Mouse (Mus musculus) ES-E14 (cell line): ENCODE data around the gene Tiam1. TPM values are rescaled to one million over a fixed set of nuclear protein-coding genes. Genes with fewer than 3 reads are reported as not detected.

Experiments
- DNase-seq: peaks from one replicate; pipeline ENCODE4 v3.0.0-alpha.2; 2013; ENCODE audit warnings: low read depth, low spot score
- H3K27ac ChIP-seq: 2 replicates; pipeline ENCODE4 v1.5.1; 2012; ENCODE audit warnings: low read depth, mild to moderate bottlenecking, low read length, moderate library complexity, mixed read lengths; ENCODE audit not compliant: poor library complexity, insufficient read depth, severe bottlenecking
- H3K36me3 ChIP-seq: 2 replicates; pipeline ENCODE4 v1.6.1; 2012; ENCODE audit warnings: mild to moderate bottlenecking, low read length, moderate library complexity, mixed read lengths; ENCODE audit not compliant: control insufficient read depth, poor library complexity, insufficient read depth, severe bottlenecking
- H3K4me1 ChIP-seq, 2 experiments: fragments of 150-350 bp in 1 of 2; sonication (generic) in 1 of 2; 2 replicates each; pipeline ENCODE4 v1.6.1; 2012; ENCODE audit warnings: low read length in 2 of 2, mild to moderate bottlenecking in 1 of 2, mixed read lengths in 1 of 2; ENCODE audit not compliant: control insufficient read depth in 2 of 2, insufficient read depth in 2 of 2, poor library complexity in 1 of 2
- H3K4me3 ChIP-seq, 2 experiments: fragments of 150-350 bp in 1 of 2; sonication (generic) in 1 of 2; 2 replicates each; pipeline ENCODE4 v1.5.1; 2012; ENCODE audit warnings: low read length in 2 of 2, low read depth in 1 of 2, mild to moderate bottlenecking in 1 of 2, mixed read lengths in 1 of 2; ENCODE audit not compliant: insufficient read depth in 1 of 2, poor library complexity in 1 of 2, severe bottlenecking in 1 of 2
- H3K9ac ChIP-seq: 2 replicates; pipeline ENCODE4 v1.6.1; 2012; ENCODE audit warnings: low read depth, mild to moderate bottlenecking, low read length, mixed read lengths; ENCODE audit not compliant: poor library complexity, insufficient read depth, severe bottlenecking
- H3K9me3 ChIP-seq: fragments of 150-350 bp; sonication (generic); 2 replicates; pipeline ENCODE4 v1.6.1; 2012; ENCODE audit warnings: low read depth, mild to moderate bottlenecking, low read length; ENCODE audit not compliant: control insufficient read depth, insufficient read depth
- CHD2 ChIP-seq: IDR thresholded peaks from 2 replicates; pipeline ENCODE4 v1.6.1; 2014; ENCODE audit warnings: mild to moderate bottlenecking, low read depth, low read length, inconsistent platforms
- HCFC1 ChIP-seq: IDR thresholded peaks from 2 replicates; pipeline ENCODE4 v1.6.1; 2012; ENCODE audit warnings: low read length, inconsistent platforms, borderline replicate concordance; ENCODE audit not compliant: insufficient read depth
- MAFK ChIP-seq: IDR thresholded peaks from 2 replicates; pipeline ENCODE4 v1.6.1; 2014; ENCODE audit warnings: mild to moderate bottlenecking, low read depth, low read length, inconsistent platforms; ENCODE audit not compliant: insufficient read depth
- ZC3H11A ChIP-seq: IDR thresholded peaks from 2 replicates; pipeline ENCODE4 v1.6.1; 2012; ENCODE audit warnings: low read depth, mild to moderate bottlenecking, inconsistent platforms, low read length, borderline replicate concordance
- ZNF384 ChIP-seq: IDR thresholded peaks from 2 replicates; pipeline ENCODE4 v1.6.1; 2012; ENCODE audit warnings: low read depth, low read length, inconsistent platforms
- in situ Hi-C, 2 experiments: fragments of 600-800 bp; cut with MboI; formaldehyde crosslinking; loops; one replicate each; pipeline ENCODE4 v1.15.1; 2025; ENCODE audit warnings: low sequenced_read_pairs in 2 of 2, inconsistent platforms in 1 of 2; ENCODE audit not compliant: unreplicated experiment in 2 of 2
- total RNA-seq: library from RNA; depleted of rRNA; stranded (reverse); fragments of 300-350 nt; gene quantifications from 2 replicates; pipeline ENCODE4 v1.2.3, GENCODE M21; 2012

The Tiam1 gene
- total RNA-seq, 1 experiment = 15.7 TPM

- no peak overlapping the region for H3K4me3 ChIP-seq
- DNase-seq = no peak
- H3K36me3 ChIP-seq = no peaks in the 10 kb centered on the region
- peaks cover 0 to 2% of the 10 kb centered on the region in 2 experiments; a peak in 1 of 4 replicates for H3K4me1 ChIP-seq
- TF ChIP-seq CHD2 (no peak), HCFC1 (no peak), MAFK (no peak), ZNF384 (no peak)
- H3K9me3 ChIP-seq = no peaks in the 10 kb centered on the region
- H3K9ac ChIP-seq = no peak overlapping the region
- in situ Hi-C loops = loop anchor here in 1 of 2 experiments (10.0 kb wide), 1 partner anchor 227 kb away; no protein-coding TSS in a partner anchor
- no peak overlapping the region for H3K27ac ChIP-seq
Observed at GRCm38 (mm10) chr16:89762096-89762495, 381.5 kb downstream of the Tiam1 start.

- no peak for DNase-seq
- no peak overlapping the region for H3K27ac ChIP-seq
- H3K4me3 ChIP-seq = no peak overlapping the region
- in situ Hi-C loops = no loop called here
- no peak overlapping the region for H3K9ac ChIP-seq
- no peaks in the 10 kb centered on the region for H3K36me3 ChIP-seq
- TF ChIP-seq CHD2 = no peak
- TF ChIP-seq HCFC1 = no peak
- no peak for TF ChIP-seq MAFK
- no peak for TF ChIP-seq ZNF384
- TF ChIP-seq ZC3H11A = no peak
- peaks cover 0 to 2% of the 10 kb centered on the region in 2 experiments; a peak in 1 of 4 replicates for H3K4me1 ChIP-seq
- no peaks in the 10 kb centered on the region for H3K9me3 ChIP-seq
Observed at GRCm38 (mm10) chr16:89757384-89757783, 386.2 kb downstream of the Tiam1 start.

- no peaks in the 10 kb centered on the region for H3K4me1 ChIP-seq
- H3K36me3 ChIP-seq = no peaks in the 10 kb centered on the region
- no peak for TF ChIP-seq HCFC1
- TF ChIP-seq MAFK = no peak
- TF ChIP-seq ZC3H11A = no peak
- TF ChIP-seq CHD2 = no peak
- TF ChIP-seq ZNF384 = no peak
- no peak overlapping the region for H3K9ac ChIP-seq
- no peak overlapping the region for H3K4me3 ChIP-seq
- H3K27ac ChIP-seq = no peak overlapping the region
- H3K9me3 ChIP-seq = no peaks in the 10 kb centered on the region
- DNase-seq = no peak
- in situ Hi-C loops = no loop called here
Observed at GRCm38 (mm10) chr16:89754709-89755108, 388.9 kb downstream of the Tiam1 start.

GRCm38 (mm10) chr16:89747864-89748263 lies 395.7 kb downstream of the Tiam1 start:
- in situ Hi-C loops = no loop called here
- DNase-seq = no peak
- H3K9ac ChIP-seq = no peak overlapping the region

GRCm38 (mm10) chr16:89739559-89739958 lies 404.0 kb downstream of the Tiam1 start:
- TF ChIP-seq HCFC1 = no peak
- H3K36me3 ChIP-seq = no peaks in the 10 kb centered on the region
- in situ Hi-C loops = no loop called here

More at GRCm38 (mm10) chr16:89747864-89748263, 395.7 kb downstream of the Tiam1 start:
- Histone ChIP-seq H3K4me3 (no peak overlapping the region), H3K27ac (no peak overlapping the region), H3K4me1 (no peaks in the 10 kb centered on the region), H3K9me3 (no peaks in the 10 kb centered on the region), H3K36me3 (no peaks in the 10 kb centered on the region)
- no peak for TF ChIP-seq HCFC1
- TF ChIP-seq ZC3H11A = no peak
- no peak for TF ChIP-seq MAFK
- no peak for TF ChIP-seq ZNF384
- no peak for TF ChIP-seq CHD2

More at GRCm38 (mm10) chr16:89739559-89739958, 404.0 kb downstream of the Tiam1 start:
- no peaks in the 10 kb centered on the region for H3K9me3 ChIP-seq
- DNase-seq = no peak
- H3K9ac ChIP-seq = no peak overlapping the region
- H3K27ac ChIP-seq = no peak overlapping the region
- H3K4me3 ChIP-seq = no peak overlapping the region
- H3K4me1 ChIP-seq = no peaks in the 10 kb centered on the region
